ENCODE assay signal across 9 mouse cellular contexts in the genomic region with DNA sequence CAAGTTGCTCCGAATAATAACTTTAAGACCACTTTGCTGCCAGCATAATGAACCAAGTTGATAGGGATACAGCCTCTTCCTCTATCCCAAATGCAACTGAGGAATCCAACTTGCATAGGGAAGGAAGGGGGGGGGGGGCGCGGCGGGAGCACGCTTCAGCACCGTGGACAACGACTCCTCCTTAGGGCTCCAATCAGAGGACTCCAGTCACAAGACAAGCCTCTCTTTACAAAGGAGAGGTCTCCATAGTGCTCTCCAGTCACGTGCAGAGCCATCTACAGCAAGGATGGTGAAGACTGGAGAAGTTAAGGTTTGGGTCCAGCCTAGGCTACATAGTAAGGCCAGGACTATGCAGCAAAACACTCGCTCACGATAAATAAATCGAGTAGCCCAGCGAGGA. TPM values are rescaled to one million over a fixed set of nuclear protein-coding genes. Genes with fewer than 3 reads are reported as not detected.
A peak's percentile ranks its signal among the peaks of the same experiment; 100 is the strongest.
DNase-seq lines count a peak whose midpoint lies in the region; ATAC-seq and TF ChIP-seq lines count a peak whose summit lies in the region.
"Had no signal": no experiment of that assay in that cellular context is flagged by ENCODE, and none has a peak within 500 bp of the region (broad histone marks: within the 10 kb centered on the region; RNA-seq: fewer than 3 reads in every experiment).

No protein-coding gene starts in this region.

- H3K27me3 ChIP-seq in embryonic facial prominence, embryonic 11.5 days (ENCODE audit: control insufficient read depth, insufficient read depth, low read length), result no peaks in the 10 kb centered on the region; the same call in 1 of the 2 replicates
- H3K27me3 ChIP-seq in neural tube, embryonic 13.5 days, result peaks cover 9% of the 10 kb centered on the region; the same call in 1 of the 2 replicates

- H3K27ac ChIP-seq in layer of hippocampus, adult 2 months, result peak overlapping the region; percentile 94; the same call in 1 of the 2 replicates
- H3K27ac ChIP-seq in embryonic facial prominence, embryonic 11.5 days (replicated peaks; ENCODE audit: low read depth, low read length), result no peak overlapping the region
- H3K27ac ChIP-seq in neural tube, embryonic 13.5 days (replicated peaks), result no peak overlapping the region
- H3K27ac ChIP-seq: hindbrain, embryonic 12.5 days had no signal

- DNase-seq in layer of hippocampus, adult 2 months (ENCODE audit: low spot score in 2 of 2), result no peak
- no peak for DNase-seq in layer of hippocampus, adult 11-12 months (ENCODE audit: low spot score)
- DNase-seq in R1 (ENCODE audit: low read depth, low spot score), result peak; percentile 89
- peak; percentile 75 for DNase-seq in embryonic facial prominence, embryonic 11.5 days (ENCODE audit: low spot score)
- DNase-seq in cerebellum, adult 9-10 months, result no peak
- DNase-seq in cerebellum, adult 9-11 months, result no peak

- H3K4me2 ChIP-seq in embryonic facial prominence, embryonic 11.5 days (ENCODE audit: low read depth, low read length), result no peak overlapping the region
- H3K4me2 ChIP-seq in neural tube, embryonic 13.5 days, result peak overlapping the region; percentile 21; the same call in 1 of the 2 replicates

- H3K4me3 ChIP-seq in layer of hippocampus, adult 2 months, result peak overlapping the region; percentile 66
- no peak overlapping the region for H3K4me3 ChIP-seq in embryonic facial prominence, embryonic 11.5 days (ENCODE audit: low read depth, low read length)
- no peak overlapping the region for H3K4me3 ChIP-seq in neural tube, embryonic 13.5 days
- H3K4me3 ChIP-seq: erythroblast, embryonic 14.5 days; hindbrain, embryonic 12.5 days had no signal

- no peak for TF ChIP-seq CTCF in layer of hippocampus, adult 2 months (conservative IDR thresholded peaks at IDR 0.05)

- H3K9me3 ChIP-seq in embryonic facial prominence, embryonic 11.5 days (replicated peaks; ENCODE audit: control insufficient read depth, low read length), result no peaks in the 10 kb centered on the region
- no peaks in the 10 kb centered on the region for H3K9me3 ChIP-seq in neural tube, embryonic 13.5 days
- H3K9me3 ChIP-seq: hindbrain, embryonic 12.5 days had no signal

- no peaks in the 10 kb centered on the region; the same call in 1 of the 2 replicates for H3K36me3 ChIP-seq in embryonic facial prominence, embryonic 11.5 days (replicated peaks; ENCODE audit: control insufficient read depth, insufficient read depth, low read depth, low read length)
- H3K36me3 ChIP-seq in neural tube, embryonic 13.5 days, result peaks cover 7% of the 10 kb centered on the region; the same call in 1 of the 2 replicates

- 0 out of 2 replicates have a peak, but pooled peaks have one; percentile 11 for ATAC-seq in embryonic facial prominence, embryonic 11.5 days (replicated peaks; ENCODE audit: insufficient number of reproducible peaks, low FRiP score, low TSS enrichment, low read depth)
- ATAC-seq in neural tube, embryonic 13.5 days (ENCODE audit: low read depth), result no peak

- peaks cover 7% of the 10 kb centered on the region for H3K4me1 ChIP-seq in embryonic facial prominence, embryonic 11.5 days (ENCODE audit: control insufficient read depth, insufficient read depth, low read length)
- H3K4me1 ChIP-seq in neural tube, embryonic 13.5 days (replicated peaks), result peaks cover 56% of the 10 kb centered on the region

- 11% methylated on average over 12 of the region's 12 CpGs for WGBS in embryonic facial prominence, embryonic 11.5 days
- 13% methylated on average over 12 of the region's 12 CpGs for WGBS in neural tube, embryonic 13.5 days

- H3K9ac ChIP-seq in embryonic facial prominence, embryonic 11.5 days (replicated peaks; ENCODE audit: low read length), result no peak overlapping the region
- no peak overlapping the region for H3K9ac ChIP-seq in neural tube, embryonic 13.5 days
- H3K9ac ChIP-seq: hindbrain, embryonic 12.5 days had no signal

RNA-seq across cellular contexts. Expression of a gene that starts 2.1 kb away (rescaled TPM):
- total RNA-seq in layer of hippocampus, adult 2 months (2021), result 100 to 1,000 TPM; 212 to 222 TPM
- 1.3 TPM in 2 replicates for polyA plus RNA-seq in embryonic facial prominence, embryonic 11.5 days (2014; fragmentation: Nextera tagmentation; extraction: Ambion mirVana)
- 8.3 and 8.4 TPM in 2 replicates for polyA plus RNA-seq in neural tube, embryonic 13.5 days (2015; fragmentation: Nextera tagmentation; extraction: Ambion mirVana)

RNA-seq across cellular contexts. Expression of a gene that starts 30.2 kb away (rescaled TPM):
- total RNA-seq in layer of hippocampus, adult 2 months (2021), result 100 to 1,000 TPM; 166 to 170 TPM
- polyA plus RNA-seq in embryonic facial prominence, embryonic 11.5 days (2014; fragmentation: Nextera tagmentation; extraction: Ambion mirVana), result 58.7 and 58.8 TPM in 2 replicates
- 79.4 and 81.4 TPM in 2 replicates for polyA plus RNA-seq in neural tube, embryonic 13.5 days (2015; fragmentation: Nextera tagmentation; extraction: Ambion mirVana)

Comparison
In these comparisons a context has a peak if more than half of its experiments do, and no peak if none do; other contexts are left out.
1. DNase-seq: peak in R1 (single experiment) and embryonic facial prominence, embryonic 11.5 days (single experiment); none in layer of hippocampus, adult 2 months (0 of 2), layer of hippocampus, adult 11-12 months (single experiment), cerebellum, adult 9-10 months (single experiment) and cerebellum, adult 9-11 months (single experiment).